ENCODE assay signal across 8 mouse cellular contexts in the genomic region with DNA sequence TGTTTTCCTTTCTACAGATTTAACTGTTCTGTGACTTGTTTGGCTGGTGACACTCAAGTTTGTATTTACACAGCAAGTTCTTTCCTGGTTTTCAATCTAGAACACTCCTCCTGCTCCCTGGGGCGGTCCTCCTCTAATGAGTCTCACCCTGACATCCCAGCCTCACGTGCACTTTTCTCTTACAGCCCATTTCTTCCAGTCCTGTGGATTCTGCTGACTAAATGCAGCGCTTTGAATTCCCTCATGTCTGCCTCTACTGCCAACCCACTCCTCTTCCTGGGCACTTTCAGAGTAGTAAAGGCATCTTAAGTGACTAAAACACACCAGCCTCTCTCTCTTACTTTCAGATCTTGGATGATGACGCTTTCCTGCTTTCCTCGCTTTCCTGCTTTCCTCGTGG. TPM values are rescaled to one million over a fixed set of nuclear protein-coding genes. Genes with fewer than 3 reads are reported as not detected.
DNase-seq lines count a peak whose midpoint lies in the region; ATAC-seq lines count a peak whose summit lies in the region.

No protein-coding gene starts in this region.

- intact Hi-C loops in heart, postnatal 25 days (cut with DNase I) = no loop called here

- no peaks in the 10 kb centered on the region for H3K36me3 ChIP-seq in heart, embryonic 11.5 days (ENCODE audit: control insufficient read depth, insufficient read depth, low read length)
- no peaks in the 10 kb centered on the region for H3K36me3 ChIP-seq in hindbrain, embryonic 16.5 days (ENCODE audit: control insufficient read depth, insufficient read depth, low read length)
- H3K36me3 ChIP-seq in liver, embryonic 13.5 days = peaks cover 20% of the 10 kb centered on the region
- no peaks in the 10 kb centered on the region for H3K36me3 ChIP-seq in stomach, embryonic 16.5 days (ENCODE audit: control insufficient read depth, insufficient read depth, low read length)

- peak overlapping the region; percentile 79 for H3K9ac ChIP-seq in heart, embryonic 11.5 days (ENCODE audit: low read depth, low read length)
- peak overlapping the region; percentile 72 for H3K9ac ChIP-seq in hindbrain, embryonic 16.5 days (ENCODE audit: low read depth, low read length)
- peak overlapping the region; percentile 88 for H3K9ac ChIP-seq in liver, embryonic 13.5 days
- H3K9ac ChIP-seq in stomach, embryonic 16.5 days (ENCODE audit: low read length) = peak overlapping the region; percentile 80

- H3K4me3 ChIP-seq in heart, embryonic 11.5 days (ENCODE audit: low read depth, low read length) = peak overlapping the region; percentile 63
- H3K4me3 ChIP-seq in hindbrain, embryonic 16.5 days (ENCODE audit: low read length) = peak overlapping the region; percentile 51
- H3K4me3 ChIP-seq in liver, embryonic 13.5 days (replicated peaks) = peak overlapping the region; percentile 81
- H3K4me3 ChIP-seq in stomach, embryonic 16.5 days (replicated peaks; ENCODE audit: low read length) = peak overlapping the region; percentile 61

- WGBS in heart, embryonic 11.5 days (ENCODE audit: insufficient replicate concordance) = 7% methylated on average over 6 of the region's 6 CpGs
- WGBS in hindbrain, embryonic 16.5 days = 6% methylated on average over 6 of the region's 6 CpGs
- WGBS in liver, embryonic 13.5 days (ENCODE audit: insufficient replicate concordance) = 12% methylated on average over 6 of the region's 6 CpGs
- 2% methylated on average over 6 of the region's 6 CpGs for WGBS in stomach, embryonic 16.5 days

- peak overlapping the region; percentile 84 for H3K27ac ChIP-seq in heart, embryonic 11.5 days (ENCODE audit: low read depth, low read length)
- peak overlapping the region; percentile 76; the same call in 1 of the 2 replicates for H3K27ac ChIP-seq in hindbrain, embryonic 16.5 days (ENCODE audit: low read depth, low read length)
- H3K27ac ChIP-seq in liver, embryonic 13.5 days = peak overlapping the region; percentile 87
- H3K27ac ChIP-seq in stomach, embryonic 16.5 days (ENCODE audit: low read length) = peak overlapping the region; percentile 85

- H3K9me3 ChIP-seq in heart, embryonic 11.5 days (replicated peaks; ENCODE audit: control insufficient read depth, low read length) = no peaks in the 10 kb centered on the region
- H3K9me3 ChIP-seq in hindbrain, embryonic 16.5 days (ENCODE audit: control insufficient read depth, low read length) = no peaks in the 10 kb centered on the region
- H3K9me3 ChIP-seq in liver, embryonic 13.5 days (replicated peaks) = no peaks in the 10 kb centered on the region
- H3K9me3 ChIP-seq in stomach, embryonic 16.5 days (replicated peaks; ENCODE audit: control insufficient read depth, low read length) = no peaks in the 10 kb centered on the region

- no peak for DNase-seq in heart, postnatal 25 days (ENCODE audit: low spot score)
- DNase-seq in adipocyte (ENCODE audit: low spot score) = peak; percentile 35
- no peak for DNase-seq in liver, embryonic 13.5 days
- no peak for DNase-seq in gastrocnemius, adult 8-10 months (ENCODE audit: low spot score in 2 of 2)
- DNase-seq in urinary bladder, postnatal 25 days (ENCODE audit: low spot score) = no peak

- H3K4me1 ChIP-seq in heart, embryonic 11.5 days (ENCODE audit: control insufficient read depth, insufficient read depth, low read length) = peaks cover 10% of the 10 kb centered on the region
- H3K4me1 ChIP-seq in hindbrain, embryonic 16.5 days (ENCODE audit: control insufficient read depth, insufficient read depth, low read depth, low read length) = peaks cover 14% of the 10 kb centered on the region
- H3K4me1 ChIP-seq in liver, embryonic 13.5 days (replicated peaks) = peaks cover 76% of the 10 kb centered on the region
- H3K4me1 ChIP-seq in stomach, embryonic 16.5 days (ENCODE audit: control insufficient read depth, insufficient read depth, low read length) = peaks cover 14% of the 10 kb centered on the region

- ATAC-seq in heart, embryonic 11.5 days (replicated peaks; ENCODE audit: insufficient number of reproducible peaks, low FRiP score, low TSS enrichment) = no peak
- no peak for ATAC-seq in hindbrain, embryonic 16.5 days
- ATAC-seq in liver, embryonic 13.5 days (ENCODE audit: low read depth) = no peak
- no peak for ATAC-seq in stomach, embryonic 16.5 days (ENCODE audit: insufficient read depth, low FRiP score)

- H3K27me3 ChIP-seq in heart, embryonic 11.5 days (ENCODE audit: control insufficient read depth, insufficient read depth, low read length) = no peaks in the 10 kb centered on the region
- H3K27me3 ChIP-seq in hindbrain, embryonic 16.5 days (replicated peaks; ENCODE audit: control insufficient read depth, insufficient read depth, low read length) = no peaks in the 10 kb centered on the region; the same call in 1 of the 2 replicates
- no peaks in the 10 kb centered on the region for H3K27me3 ChIP-seq in liver, embryonic 13.5 days
- H3K27me3 ChIP-seq in stomach, embryonic 16.5 days (ENCODE audit: control insufficient read depth, insufficient read depth, low read length) = no peaks in the 10 kb centered on the region

- peak overlapping the region; percentile 71 for H3K4me2 ChIP-seq in heart, embryonic 11.5 days
- peak overlapping the region; percentile 90 for H3K4me2 ChIP-seq in hindbrain, embryonic 16.5 days (ENCODE audit: low read length)
- peak overlapping the region; percentile 89 for H3K4me2 ChIP-seq in liver, embryonic 13.5 days
- peak overlapping the region; percentile 82 for H3K4me2 ChIP-seq in stomach, embryonic 16.5 days (ENCODE audit: low read depth, low read length)

RNA-seq across cellular contexts. Expression of gene Gss, which starts 0.9 kb away (rescaled TPM):
- 21.4 and 23.6 TPM in 2 replicates for polyA plus RNA-seq in heart, embryonic 11.5 days (2014; fragmentation: Nextera tagmentation; extraction: Ambion mirVana)
- total RNA-seq in heart, postnatal 25 days (2021) = 10 to 100 TPM; 13.4 to 13.9 TPM
- polyA plus RNA-seq in hindbrain, embryonic 16.5 days (2015; fragmentation: Nextera tagmentation; extraction: Ambion mirVana) = 15.7 and 17.5 TPM in 2 replicates
- 67.3 and 68.2 TPM in 2 replicates for polyA plus RNA-seq in liver, embryonic 13.5 days (2015; fragmentation: Nextera tagmentation; extraction: Ambion mirVana)
- 41.8 and 42.5 TPM in 2 replicates for polyA plus RNA-seq in stomach, embryonic 16.5 days (2015; fragmentation: Nextera tagmentation; extraction: Ambion mirVana)
- 1 to 10 TPM; 5.2 to 6.2 (median 5.6) TPM for total RNA-seq in gastrocnemius, adult 8-10 months (2022)

RNA-seq across cellular contexts. Expression of gene Myh7b, which starts 19.3 kb away (rescaled TPM):
- polyA plus RNA-seq in heart, embryonic 11.5 days (2014; fragmentation: Nextera tagmentation; extraction: Ambion mirVana) = 13.0 and 13.6 TPM in 2 replicates
- total RNA-seq in heart, postnatal 25 days (2021) = 10 to 100 TPM; 35.4 to 36.0 TPM
- 0.77 and 1.7 TPM in 2 replicates for polyA plus RNA-seq in hindbrain, embryonic 16.5 days (2015; fragmentation: Nextera tagmentation; extraction: Ambion mirVana)
- 2.2 TPM in 2 replicates for polyA plus RNA-seq in liver, embryonic 13.5 days (2015; fragmentation: Nextera tagmentation; extraction: Ambion mirVana)
- polyA plus RNA-seq in stomach, embryonic 16.5 days (2015; fragmentation: Nextera tagmentation; extraction: Ambion mirVana) = 0.21 and 0.58 TPM in 2 replicates
- total RNA-seq in gastrocnemius, adult 8-10 months (2022) = 1 to 10 TPM; 2.8 to 4.8 (median 3.3) TPM
